Mouse (Mus musculus): ENCODE measurements around the gene Taok3. TPM values are rescaled to one million over a fixed set of nuclear protein-coding genes. Genes with fewer than 3 reads are reported as not detected.

The Taok3 gene
- polyA plus RNA-seq, 1 experiment from 2014 or later = 16.1 TPM

DNA sequence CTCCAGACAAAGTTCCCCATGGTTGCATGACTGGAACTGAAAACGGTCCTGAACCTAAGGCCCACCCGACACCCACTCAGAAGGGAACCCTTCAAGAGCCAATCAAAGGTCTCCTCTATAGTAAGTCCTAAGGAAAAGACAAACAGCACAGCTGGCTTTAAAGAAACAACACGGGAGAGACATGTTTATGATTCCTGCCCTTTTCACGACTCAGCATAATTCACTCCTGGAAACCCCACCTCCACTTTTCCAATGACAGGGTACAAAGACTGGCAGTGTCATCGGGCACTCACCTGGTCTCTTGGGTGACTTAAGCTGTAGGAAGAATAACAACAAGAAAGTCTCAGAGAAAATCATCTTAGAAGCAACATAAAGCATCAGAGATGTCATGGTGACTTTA is 20.9 kb upstream of the Taok3 start:
- Histone ChIP-seq H3K4me2 (ENCODE audit: low read length) (no peak overlapping the region), H3K4me1 (replicated peaks; ENCODE audit: insufficient read depth, low read length) (no peaks in the 10 kb centered on the region), H3K36me3 (ENCODE audit: insufficient read depth, low read length) (peaks cover 47% of the 10 kb centered on the region), H3K27ac (no peak overlapping the region), H3K9ac (ENCODE audit: low read depth, low read length) (no peak overlapping the region), H3K9me3 (replicated peaks; ENCODE audit: low read length) (no peaks in the 10 kb centered on the region), H3K27me3 (ENCODE audit: insufficient read depth, low read length) (no peaks in the 10 kb centered on the region), H3K4me3 (replicated peaks; ENCODE audit: low read depth, low read length) (no peak overlapping the region)
- WGBS = 57% methylated on average over 5 of the region's 5 CpGs
- DNase-seq (ENCODE audit: low spot score) (no peak), ATAC-seq (replicated peaks; ENCODE audit: low FRiP score, low read depth) (no peak)
- TF ChIP-seq CTCF (IDR thresholded peaks at IDR 0.05; ENCODE audit: low read depth) = no peak

DNA sequence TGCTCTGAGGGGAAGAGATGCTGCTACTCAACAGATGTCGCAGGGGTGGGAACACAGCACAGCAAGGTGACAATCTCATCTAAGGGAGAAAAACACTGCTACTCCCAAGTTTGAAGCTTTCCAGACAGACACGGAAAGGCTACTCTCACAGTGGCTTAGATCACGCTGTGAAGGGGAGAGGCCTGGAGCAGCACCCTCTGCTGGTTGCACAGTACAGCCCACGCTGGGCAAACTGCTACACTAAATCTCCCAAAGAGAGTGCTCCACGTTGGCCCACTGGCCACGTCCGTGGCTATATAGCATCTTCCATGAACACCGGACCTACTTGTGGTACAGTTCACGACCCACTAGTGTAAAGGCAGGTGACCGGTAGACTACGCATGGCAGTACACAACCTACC is 20.2 kb upstream of the Taok3 start:
- 83% methylated on average over 11 of the region's 11 CpGs for WGBS
- peaks cover 51% of the 10 kb centered on the region for H3K36me3 ChIP-seq (ENCODE audit: insufficient read depth, low read length)
- H3K27me3 ChIP-seq (ENCODE audit: insufficient read depth, low read length) = no peaks in the 10 kb centered on the region

DNA sequence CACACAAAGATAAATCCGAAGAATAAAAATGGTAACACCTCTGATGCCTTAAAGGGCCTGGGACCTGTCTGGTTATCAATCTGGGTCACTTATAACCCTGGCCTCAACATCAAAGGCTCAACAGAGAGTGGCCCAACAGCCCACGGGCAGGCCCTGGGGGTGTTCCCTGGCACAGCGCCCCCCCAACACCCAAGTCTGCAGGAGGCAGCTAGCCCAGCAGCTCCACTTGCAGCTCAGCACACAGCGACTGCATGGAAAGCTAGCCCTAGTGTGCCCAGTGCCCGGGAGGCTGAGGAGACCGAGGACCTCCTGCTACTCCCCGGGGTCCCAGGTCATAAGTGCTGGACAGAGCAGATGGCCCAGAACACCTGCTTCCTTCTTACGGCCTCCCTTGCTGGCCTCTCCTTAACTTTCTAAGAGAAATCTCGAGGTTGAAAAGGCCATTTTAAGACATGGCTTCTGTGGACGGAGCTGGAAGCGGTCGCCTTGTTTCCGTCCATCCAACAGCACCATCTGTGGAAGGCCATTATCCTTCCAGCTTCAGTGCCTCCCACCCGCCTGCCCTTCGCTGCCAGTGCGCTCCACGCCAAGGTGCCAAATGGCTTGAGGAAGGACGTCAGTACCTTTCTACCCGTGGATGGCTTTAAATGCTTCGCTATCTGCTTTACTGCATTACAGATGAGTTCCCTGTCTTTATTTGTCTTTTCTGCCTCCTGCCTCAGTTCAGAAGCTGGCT is 16.6 kb upstream of the Taok3 start:
- Histone ChIP-seq H3K36me3 (ENCODE audit: insufficient read depth, low read length) (peaks cover 63% of the 10 kb centered on the region), H3K4me1 (replicated peaks; ENCODE audit: insufficient read depth, low read length) (no peaks in the 10 kb centered on the region)

More for the DNA sequence above, 20.2 kb upstream of the Taok3 start:
- Histone ChIP-seq H3K4me3 (replicated peaks; ENCODE audit: low read depth, low read length) (no peak overlapping the region), H3K9ac (ENCODE audit: low read depth, low read length) (no peak overlapping the region), H3K4me1 (replicated peaks; ENCODE audit: insufficient read depth, low read length) (no peaks in the 10 kb centered on the region), H3K4me2 (ENCODE audit: low read length) (no peak overlapping the region), H3K9me3 (replicated peaks; ENCODE audit: low read length) (no peaks in the 10 kb centered on the region), H3K27ac (no peak overlapping the region)
- peak; percentile 37; the same call in 1 of the 2 replicates for TF ChIP-seq CTCF (IDR thresholded peaks at IDR 0.05; ENCODE audit: low read depth)
- DNase-seq (ENCODE audit: low spot score) = no peak
- no peak for ATAC-seq (replicated peaks; ENCODE audit: low FRiP score, low read depth)

DNA sequence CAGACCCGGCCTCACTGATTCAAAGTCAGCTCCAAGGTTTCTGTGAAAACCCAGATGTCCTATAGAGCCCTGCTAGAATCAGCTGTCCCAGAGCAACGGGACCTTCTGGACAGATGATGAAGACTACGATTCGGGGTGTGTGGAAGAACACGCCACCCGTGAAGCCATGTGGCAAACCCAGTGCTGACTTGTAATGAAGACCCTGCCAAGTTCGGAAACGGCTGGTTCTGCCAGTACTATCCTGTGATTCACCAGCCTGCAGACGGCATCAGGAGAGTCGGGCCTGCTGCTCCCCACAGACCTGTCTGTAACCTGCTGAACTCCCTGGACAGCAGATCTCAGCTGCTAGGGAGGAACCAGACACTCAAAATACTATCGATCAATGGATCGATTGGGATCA is 15.6 kb upstream of the Taok3 start:
- ATAC-seq (replicated peaks; ENCODE audit: low FRiP score, low read depth) (no peak), DNase-seq (ENCODE audit: low spot score) (no peak)
- Histone ChIP-seq H3K4me1 (replicated peaks; ENCODE audit: insufficient read depth, low read length) (no peaks in the 10 kb centered on the region), H3K9ac (ENCODE audit: low read depth, low read length) (no peak overlapping the region), H3K4me3 (replicated peaks; ENCODE audit: low read depth, low read length) (no peak overlapping the region), H3K27ac (no peak overlapping the region), H3K9me3 (replicated peaks; ENCODE audit: low read length) (no peaks in the 10 kb centered on the region), H3K36me3 (ENCODE audit: insufficient read depth, low read length) (peaks cover 67% of the 10 kb centered on the region), H3K27me3 (ENCODE audit: insufficient read depth, low read length) (no peaks in the 10 kb centered on the region), H3K4me2 (ENCODE audit: low read length) (no peak overlapping the region)
- 96% methylated on average over 12 of the region's 12 CpGs for WGBS
- no peak for TF ChIP-seq CTCF (IDR thresholded peaks at IDR 0.05; ENCODE audit: low read depth)

More for the DNA sequence above, 16.6 kb upstream of the Taok3 start:
- TF ChIP-seq CTCF (IDR thresholded peaks at IDR 0.05; ENCODE audit: low read depth) = no peak
- Histone ChIP-seq H3K9ac (ENCODE audit: low read depth, low read length) (no peak overlapping the region), H3K27me3 (ENCODE audit: insufficient read depth, low read length) (no peaks in the 10 kb centered on the region), H3K9me3 (replicated peaks; ENCODE audit: low read length) (no peaks in the 10 kb centered on the region), H3K27ac (no peak overlapping the region), H3K4me3 (replicated peaks; ENCODE audit: low read depth, low read length) (no peak overlapping the region), H3K4me2 (ENCODE audit: low read length) (no peak overlapping the region)
- DNase-seq (ENCODE audit: low spot score) (no peak), ATAC-seq (replicated peaks; ENCODE audit: low FRiP score, low read depth) (no peak)
- 85% methylated on average over 20 of the region's 20 CpGs for WGBS

DNA sequence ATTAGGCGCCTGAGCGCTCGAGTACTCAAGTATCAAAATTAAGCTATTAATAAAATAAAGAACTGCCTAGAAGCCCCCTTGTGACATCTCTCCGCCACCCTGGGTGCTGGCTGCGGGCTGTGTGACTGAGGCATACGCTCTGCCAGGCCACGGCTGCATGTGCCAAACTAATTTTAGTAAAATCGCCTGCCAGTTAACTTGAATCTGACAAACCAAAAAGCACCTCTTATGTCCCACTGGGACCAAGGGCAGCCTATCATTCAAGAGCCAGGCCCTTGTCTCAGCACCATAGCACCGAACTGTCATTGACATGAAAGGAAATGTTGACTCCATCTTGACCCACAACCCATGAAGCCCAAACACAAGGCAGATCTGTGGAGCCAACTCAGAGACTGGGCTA is 14.2 kb upstream of the Taok3 start:
- ATAC-seq (replicated peaks; ENCODE audit: low FRiP score, low read depth) (no peak), DNase-seq (ENCODE audit: low spot score) (no peak)
- Histone ChIP-seq H3K9ac (ENCODE audit: low read depth, low read length) (no peak overlapping the region), H3K4me3 (replicated peaks; ENCODE audit: low read depth, low read length) (no peak overlapping the region), H3K27me3 (ENCODE audit: insufficient read depth, low read length) (no peaks in the 10 kb centered on the region), H3K9me3 (replicated peaks; ENCODE audit: low read length) (no peaks in the 10 kb centered on the region), H3K27ac (no peak overlapping the region), H3K36me3 (ENCODE audit: insufficient read depth, low read length) (peaks cover 56% of the 10 kb centered on the region), H3K4me2 (ENCODE audit: low read length) (no peak overlapping the region), H3K4me1 (replicated peaks; ENCODE audit: insufficient read depth, low read length) (no peaks in the 10 kb centered on the region)
- WGBS = 78% methylated on average over 9 of the region's 9 CpGs
- no peak for TF ChIP-seq CTCF (IDR thresholded peaks at IDR 0.05; ENCODE audit: low read depth)

DNA sequence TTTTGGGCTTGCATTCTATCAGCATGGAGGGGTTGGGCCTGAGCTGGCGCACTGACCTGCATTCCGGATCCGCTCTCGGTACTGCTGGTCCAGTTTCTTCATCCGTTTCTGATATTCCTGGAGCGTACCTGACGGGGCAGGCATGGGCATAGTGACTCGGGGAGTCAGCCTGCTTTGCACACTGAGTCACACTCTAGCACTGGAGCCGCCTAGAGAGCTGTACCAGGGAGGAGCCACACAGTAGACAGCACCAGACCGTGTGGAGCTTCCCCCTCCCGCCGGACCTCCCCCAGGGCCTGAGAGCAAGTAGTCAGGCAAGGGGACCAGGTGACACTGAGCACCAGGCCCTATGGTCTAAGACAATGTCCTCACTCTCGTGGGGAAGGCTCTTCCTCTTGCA is 11.6 kb upstream of the Taok3 start:
- TF ChIP-seq CTCF (IDR thresholded peaks at IDR 0.05; ENCODE audit: low read depth) = no peak
- Histone ChIP-seq H3K4me1 (replicated peaks; ENCODE audit: insufficient read depth, low read length) (no peaks in the 10 kb centered on the region), H3K9ac (ENCODE audit: low read depth, low read length) (no peak overlapping the region), H3K4me3 (replicated peaks; ENCODE audit: low read depth, low read length) (no peak overlapping the region), H3K27ac (no peak overlapping the region), H3K27me3 (ENCODE audit: insufficient read depth, low read length) (no peaks in the 10 kb centered on the region), H3K4me2 (ENCODE audit: low read length) (no peak overlapping the region), H3K9me3 (replicated peaks; ENCODE audit: low read length) (no peaks in the 10 kb centered on the region), H3K36me3 (ENCODE audit: insufficient read depth, low read length) (peaks cover 49% of the 10 kb centered on the region)
- ATAC-seq (replicated peaks; ENCODE audit: low FRiP score, low read depth) (no peak), DNase-seq (ENCODE audit: low spot score) (no peak)
- WGBS = 94% methylated on average over 13 of the region's 13 CpGs

DNA sequence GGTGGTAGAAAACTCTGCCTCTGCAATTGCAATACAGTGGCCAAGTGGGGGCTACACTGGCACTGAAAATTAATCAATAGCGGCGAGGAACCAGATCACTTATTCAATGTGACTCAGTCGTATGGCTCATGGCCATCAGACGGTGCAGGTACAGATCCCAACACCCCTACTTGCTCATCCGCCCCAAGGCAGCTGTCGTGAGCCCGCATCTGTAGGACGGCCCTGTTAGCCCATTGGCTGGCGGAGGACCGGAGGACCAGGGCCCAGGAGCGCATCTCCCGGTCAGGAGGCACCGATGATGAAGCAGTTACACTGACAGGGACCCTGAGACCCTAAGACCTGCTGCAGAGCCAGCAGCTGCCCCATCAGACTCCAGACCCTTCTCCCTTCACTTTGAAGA is 11.2 kb upstream of the Taok3 start:
- H3K36me3 ChIP-seq (ENCODE audit: insufficient read depth, low read length) = peaks cover 45% of the 10 kb centered on the region
- 99% methylated on average over 13 of the region's 13 CpGs for WGBS
- no peaks in the 10 kb centered on the region for H3K9me3 ChIP-seq (replicated peaks; ENCODE audit: low read length)
- H3K4me1 ChIP-seq (replicated peaks; ENCODE audit: insufficient read depth, low read length) = no peaks in the 10 kb centered on the region
- no peaks in the 10 kb centered on the region for H3K27me3 ChIP-seq (ENCODE audit: insufficient read depth, low read length)
- no peak for TF ChIP-seq CTCF (IDR thresholded peaks at IDR 0.05; ENCODE audit: low read depth)
- no peak for ATAC-seq (replicated peaks; ENCODE audit: low FRiP score, low read depth)
- H3K9ac ChIP-seq (ENCODE audit: low read depth, low read length) = no peak overlapping the region
- DNase-seq (ENCODE audit: low spot score) = no peak
- no peak overlapping the region for H3K4me3 ChIP-seq (replicated peaks; ENCODE audit: low read depth, low read length)
- no peak overlapping the region for H3K4me2 ChIP-seq (ENCODE audit: low read length)
- no peak overlapping the region for H3K27ac ChIP-seq

Data from kidney, postnatal 0 days (tissue).